Mouse (Mus musculus): ENCODE data around the gene Arid2. TPM values are rescaled to one million over a fixed set of nuclear protein-coding genes. Genes with fewer than 3 reads are reported as not detected.
"Not testable (repeated sequence)": the region's sequence is repeated elsewhere in the genome, so short reads cannot be mapped to it uniquely, and the experiment has no call there.

Gene Arid2
- polyA plus RNA-seq, 1 experiment, result 29.6 TPM

GRCm38 (mm10) chr15:96297623-96298188, 10.4 kb downstream of the Arid2 start:
- H3K27ac ChIP-seq (ENCODE audit: insufficient read depth, low read length), result no peak overlapping the region
- H3K4me3 ChIP-seq (ENCODE audit: insufficient read depth, low read length), result no peak overlapping the region

GRCm38 (mm10) chr15:96309310-96309709, 22.0 kb downstream of the Arid2 start:
- TF ChIP-seq POLR2A (IDR thresholded peaks at IDR 0.05; ENCODE audit: low read depth, low read length) (no peak), CTCF (IDR thresholded peaks at IDR 0.05; ENCODE audit: borderline replicate concordance, insufficient read depth, low read length) (no peak)
- no peak overlapping the region for H3K4me3 ChIP-seq (ENCODE audit: insufficient read depth, low read length)
- no peaks in the 10 kb centered on the region for H3K4me1 ChIP-seq (ENCODE audit: control insufficient read depth, insufficient read depth, low read length)
- no peak overlapping the region for H3K27ac ChIP-seq (ENCODE audit: insufficient read depth, low read length)

More at GRCm38 (mm10) chr15:96297623-96298188, 10.4 kb downstream of the Arid2 start:
- TF ChIP-seq POLR2A (IDR thresholded peaks at IDR 0.05; ENCODE audit: low read depth, low read length), result no peak
- TF ChIP-seq CTCF (IDR thresholded peaks at IDR 0.05; ENCODE audit: borderline replicate concordance, insufficient read depth, low read length), result no peak
- no peaks in the 10 kb centered on the region for H3K4me1 ChIP-seq (ENCODE audit: control insufficient read depth, insufficient read depth, low read length)

GRCm38 (mm10) chr15:96312902-96313301, 25.6 kb downstream of the Arid2 start:
- H3K27ac ChIP-seq (ENCODE audit: insufficient read depth, low read length), result no peak overlapping the region
- TF ChIP-seq CTCF (IDR thresholded peaks at IDR 0.05; ENCODE audit: borderline replicate concordance, insufficient read depth, low read length) (no peak), POLR2A (IDR thresholded peaks at IDR 0.05; ENCODE audit: low read depth, low read length) (no peak)
- H3K4me3 ChIP-seq (ENCODE audit: insufficient read depth, low read length), result no peak overlapping the region
- H3K4me1 ChIP-seq (ENCODE audit: control insufficient read depth, insufficient read depth, low read length), result peaks cover 3% of the 10 kb centered on the region; the same call in 1 of the 2 replicates

GRCm38 (mm10) chr15:96315664-96316063, 28.3 kb downstream of the Arid2 start:
- TF ChIP-seq CTCF (IDR thresholded peaks at IDR 0.05; ENCODE audit: borderline replicate concordance, insufficient read depth, low read length) (no peak), POLR2A (IDR thresholded peaks at IDR 0.05; ENCODE audit: low read depth, low read length) (no peak)
- H3K4me3 ChIP-seq (ENCODE audit: insufficient read depth, low read length), result no peak overlapping the region
- no peak overlapping the region for H3K27ac ChIP-seq (ENCODE audit: insufficient read depth, low read length)
- peaks cover 3% of the 10 kb centered on the region; the same call in 1 of the 2 replicates for H3K4me1 ChIP-seq (ENCODE audit: control insufficient read depth, insufficient read depth, low read length)

GRCm38 (mm10) chr15:96319335-96319734, 32.0 kb downstream of the Arid2 start:
- Histone ChIP-seq H3K4me3 (ENCODE audit: insufficient read depth, low read length) (no peak overlapping the region), H3K27ac (ENCODE audit: insufficient read depth, low read length) (no peak overlapping the region), H3K4me1 (ENCODE audit: control insufficient read depth, insufficient read depth, low read length) (peaks cover 3% of the 10 kb centered on the region; the same call in 1 of the 2 replicates)
- TF ChIP-seq POLR2A (IDR thresholded peaks at IDR 0.05; ENCODE audit: low read depth, low read length), result no peak

GRCm38 (mm10) chr15:96325726-96326328, 38.5 kb downstream of the Arid2 start:
- TF ChIP-seq CTCF (IDR thresholded peaks at IDR 0.05; ENCODE audit: borderline replicate concordance, insufficient read depth, low read length), result no peak
- TF ChIP-seq POLR2A (IDR thresholded peaks at IDR 0.05; ENCODE audit: low read depth, low read length), result no peak
- no peak overlapping the region for H3K4me3 ChIP-seq (ENCODE audit: insufficient read depth, low read length)
- no peak overlapping the region for H3K27ac ChIP-seq (ENCODE audit: insufficient read depth, low read length)
- peaks cover 2% of the 10 kb centered on the region; the same call in 1 of the 2 replicates for H3K4me1 ChIP-seq (ENCODE audit: control insufficient read depth, insufficient read depth, low read length)

GRCm38 (mm10) chr15:96328722-96329121, 41.4 kb downstream of the Arid2 start:
- not testable (repeated sequence) for H3K27ac ChIP-seq (ENCODE audit: insufficient read depth, low read length); H3K4me1 ChIP-seq (ENCODE audit: control insufficient read depth, insufficient read depth, low read length)

GRCm38 (mm10) chr15:96330536-96330935, 43.2 kb downstream of the Arid2 start:
- H3K4me1 ChIP-seq (ENCODE audit: control insufficient read depth, insufficient read depth, low read length), result peaks cover 2% of the 10 kb centered on the region; the same call in 1 of the 2 replicates
- TF ChIP-seq POLR2A (IDR thresholded peaks at IDR 0.05; ENCODE audit: low read depth, low read length), result no peak
- no peak for TF ChIP-seq CTCF (IDR thresholded peaks at IDR 0.05; ENCODE audit: borderline replicate concordance, insufficient read depth, low read length)
- H3K27ac ChIP-seq (ENCODE audit: insufficient read depth, low read length), result no peak overlapping the region
- H3K4me3 ChIP-seq (ENCODE audit: insufficient read depth, low read length), result no peak overlapping the region

More at GRCm38 (mm10) chr15:96328722-96329121, 41.4 kb downstream of the Arid2 start:
- H3K4me3 ChIP-seq (ENCODE audit: insufficient read depth, low read length), result not testable (repeated sequence)

- no peak overlapping the region for H3K27ac ChIP-seq (ENCODE audit: insufficient read depth, low read length)
- no peak for TF ChIP-seq POLR2A (IDR thresholded peaks at IDR 0.05; ENCODE audit: low read depth, low read length)
- no peak for TF ChIP-seq CTCF (IDR thresholded peaks at IDR 0.05; ENCODE audit: borderline replicate concordance, insufficient read depth, low read length)
Observed at GRCm38 (mm10) chr15:96332468-96333213, 45.3 kb downstream of the Arid2 start.

GRCm38 (mm10) chr15:96333350-96333749, 46.0 kb downstream of the Arid2 start:
- H3K4me3 ChIP-seq (ENCODE audit: insufficient read depth, low read length), result no peak overlapping the region
- H3K4me1 ChIP-seq (ENCODE audit: control insufficient read depth, insufficient read depth, low read length), result peaks cover 2% of the 10 kb centered on the region; the same call in 1 of the 2 replicates
- H3K27ac ChIP-seq (ENCODE audit: insufficient read depth, low read length), result no peak overlapping the region
- TF ChIP-seq POLR2A (IDR thresholded peaks at IDR 0.05; ENCODE audit: low read depth, low read length) (no peak), CTCF (IDR thresholded peaks at IDR 0.05; ENCODE audit: borderline replicate concordance, insufficient read depth, low read length) (no peak)

More at GRCm38 (mm10) chr15:96332468-96333213, 45.3 kb downstream of the Arid2 start:
- Histone ChIP-seq H3K4me3 (ENCODE audit: insufficient read depth, low read length) (no peak overlapping the region), H3K4me1 (ENCODE audit: control insufficient read depth, insufficient read depth, low read length) (peaks cover 2% of the 10 kb centered on the region; the same call in 1 of the 2 replicates)
